Mouse (Mus musculus): ENCODE data around the gene Slc38a8. TPM values are rescaled to one million over a fixed set of nuclear protein-coding genes. Genes with fewer than 3 reads are reported as not detected.

Slc38a8 gene
- polyA plus RNA-seq (2015; fragmentation: Illumina TruSeq; extraction: RNeasy Lipid Tissue Mini Kit (QIAGEN cat#74804); ENCODE audit: low read depth, low replicate concordance) = not detected

GRCm38 (mm10) chr8:119501598-119501997 is at the start of gene Slc38a8:
Gene Slc38a8, minus strand, starts transcription at chr8:119501698.

DNA sequence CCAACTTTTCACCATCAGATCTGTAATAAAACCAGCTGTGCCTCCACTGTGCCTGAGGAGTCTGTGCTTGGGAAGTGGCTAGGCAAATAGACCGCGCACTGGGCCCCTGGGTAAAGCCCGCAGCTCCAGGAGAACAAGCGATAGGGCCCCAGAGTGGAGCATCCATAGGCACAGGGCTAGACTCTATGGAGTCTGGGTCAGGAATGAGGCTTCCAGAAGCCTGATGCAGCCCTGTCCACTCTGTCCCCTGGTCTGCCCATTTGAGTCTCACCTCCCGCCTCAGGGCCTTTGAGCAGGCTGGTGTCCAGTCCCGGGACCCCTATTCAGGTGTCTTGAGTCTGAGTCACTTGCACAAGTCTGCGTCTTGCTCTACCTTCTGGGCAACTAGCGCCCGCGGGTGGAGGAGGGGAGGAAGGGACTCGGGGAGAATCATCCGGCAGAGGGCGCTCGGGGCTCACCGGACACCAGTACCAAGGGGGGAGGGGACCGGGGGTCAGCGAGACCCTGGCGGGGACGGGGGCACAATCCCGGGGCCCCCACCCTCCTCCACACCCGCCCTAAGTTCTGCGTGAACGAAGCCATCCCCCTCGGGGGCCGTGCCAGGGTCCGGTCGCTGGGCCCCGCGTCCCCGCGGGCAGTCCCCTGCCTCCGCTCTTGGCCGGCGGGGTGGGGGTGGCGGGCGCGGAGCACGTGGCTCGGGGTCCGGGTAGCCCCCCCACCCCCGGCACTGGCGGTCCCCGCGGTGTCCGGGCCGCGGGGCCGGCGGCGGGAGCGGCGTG is 55.1 kb downstream of the Slc38a8 start, which contains the start of gene Necab2:
Gene Necab2 (plus strand): TSS at position 509 of the 779 bp plus-strand sequence.

DNA sequence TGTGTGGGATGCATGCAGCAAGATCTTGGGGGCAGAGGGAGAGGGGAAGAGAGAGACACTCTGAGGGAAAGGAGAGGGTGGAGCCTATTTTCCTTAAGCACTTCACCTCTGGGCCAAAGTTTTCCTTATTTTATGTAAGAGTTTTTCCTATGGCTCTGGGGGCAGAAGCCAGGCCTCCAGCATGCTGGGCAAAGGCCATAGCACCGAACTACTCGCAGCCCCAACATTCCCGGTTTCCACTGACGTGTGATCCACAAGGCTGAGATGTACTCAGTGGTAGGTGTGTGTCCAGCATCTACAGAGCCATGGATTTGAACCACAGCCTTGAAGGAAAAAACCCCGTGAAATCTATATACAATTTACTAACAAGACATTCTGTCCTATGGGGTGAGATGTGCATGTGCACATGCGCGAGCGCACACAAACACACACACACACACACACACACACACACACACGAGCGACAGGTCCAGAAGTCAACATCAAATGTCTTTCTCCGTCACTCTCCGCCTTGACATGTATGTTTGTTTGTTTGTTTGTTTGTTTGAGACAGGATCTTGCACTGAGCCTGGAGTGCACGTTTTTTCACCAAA is 67.8 kb downstream of the Slc38a8 start, which contains the start of gene Osgin1:
Gene Osgin1 (plus strand): TSS at position 543 of the 593 bp plus-strand sequence.

Other genes with a start within 250 kb of the Slc38a8 start
- gene Hsbp1, start 157.2 kb downstream of the Slc38a8 start, polyA plus RNA-seq (2015; fragmentation: Illumina TruSeq; extraction: RNeasy Lipid Tissue Mini Kit (QIAGEN cat#74804); ENCODE audit: low read depth, low replicate concordance) = 449 TPM
- 26.3 TPM for gene Mlycd, start 106.8 kb downstream of the Slc38a8 start, polyA plus RNA-seq (2015; fragmentation: Illumina TruSeq; extraction: RNeasy Lipid Tissue Mini Kit (QIAGEN cat#74804); ENCODE audit: low read depth, low replicate concordance)
- gene Osgin1, start 67.6 kb downstream of the Slc38a8 start, polyA plus RNA-seq (2015; fragmentation: Illumina TruSeq; extraction: RNeasy Lipid Tissue Mini Kit (QIAGEN cat#74804); ENCODE audit: low read depth, low replicate concordance) = 0.76 TPM
- gene Necab2, start 55.0 kb downstream of the Slc38a8 start, polyA plus RNA-seq (2015; fragmentation: Illumina TruSeq; extraction: RNeasy Lipid Tissue Mini Kit (QIAGEN cat#74804); ENCODE audit: low read depth, low replicate concordance) = 70.0 TPM
- 54.4 TPM for gene Mbtps1, start 57.0 kb upstream of the Slc38a8 start, polyA plus RNA-seq (2015; fragmentation: Illumina TruSeq; extraction: RNeasy Lipid Tissue Mini Kit (QIAGEN cat#74804); ENCODE audit: low read depth, low replicate concordance)
- 35.0 TPM for gene Hsdl1, start 73.5 kb upstream of the Slc38a8 start, polyA plus RNA-seq (2015; fragmentation: Illumina TruSeq; extraction: RNeasy Lipid Tissue Mini Kit (QIAGEN cat#74804); ENCODE audit: low read depth, low replicate concordance)
- 0.30 TPM for gene Dnaaf1, start 73.5 kb upstream of the Slc38a8 start, polyA plus RNA-seq (2015; fragmentation: Illumina TruSeq; extraction: RNeasy Lipid Tissue Mini Kit (QIAGEN cat#74804); ENCODE audit: low read depth, low replicate concordance)
- 8.3 TPM for gene Taf1c, start 103.5 kb upstream of the Slc38a8 start, polyA plus RNA-seq (2015; fragmentation: Illumina TruSeq; extraction: RNeasy Lipid Tissue Mini Kit (QIAGEN cat#74804); ENCODE audit: low read depth, low replicate concordance)
- 0.31 TPM for gene Adad2, start 111.0 kb upstream of the Slc38a8 start, polyA plus RNA-seq (2015; fragmentation: Illumina TruSeq; extraction: RNeasy Lipid Tissue Mini Kit (QIAGEN cat#74804); ENCODE audit: low read depth, low replicate concordance)
- 8.4 TPM for gene Kcng4, start 134.0 kb upstream of the Slc38a8 start, polyA plus RNA-seq (2015; fragmentation: Illumina TruSeq; extraction: RNeasy Lipid Tissue Mini Kit (QIAGEN cat#74804); ENCODE audit: low read depth, low replicate concordance)
- gene Wfdc1, start 164.7 kb upstream of the Slc38a8 start, polyA plus RNA-seq (2015; fragmentation: Illumina TruSeq; extraction: RNeasy Lipid Tissue Mini Kit (QIAGEN cat#74804); ENCODE audit: low read depth, low replicate concordance) = 13.4 TPM
- 0.61 TPM for gene Atp2c2, start 198.3 kb upstream of the Slc38a8 start, polyA plus RNA-seq (2015; fragmentation: Illumina TruSeq; extraction: RNeasy Lipid Tissue Mini Kit (QIAGEN cat#74804); ENCODE audit: low read depth, low replicate concordance)